Mouse (Mus musculus): ENCODE data around the gene Angel2. TPM values are rescaled to one million over a fixed set of nuclear protein-coding genes. Genes with fewer than 3 reads are reported as not detected.

The Angel2 gene
- polyA plus RNA-seq, 1 experiment from 2014 or later: 43.8 TPM

- DNase-seq (ENCODE audit: low spot score): no peak
- Histone ChIP-seq H3K9me3 (replicated peaks; ENCODE audit: low read length) (no peaks in the 10 kb centered on the region), H3K4me2 (ENCODE audit: low read length) (no peak overlapping the region), H3K4me1 (replicated peaks; ENCODE audit: insufficient read depth, low read length) (no peaks in the 10 kb centered on the region), H3K4me3 (replicated peaks; ENCODE audit: low read depth, low read length) (no peak overlapping the region), H3K9ac (ENCODE audit: low read depth, low read length) (no peak overlapping the region), H3K27me3 (ENCODE audit: insufficient read depth, low read length) (no peaks in the 10 kb centered on the region), H3K27ac (no peak overlapping the region), H3K36me3 (ENCODE audit: insufficient read depth, low read length) (0 out of 2 replicates have a peak, but pooled peaks cover 7% of the 10 kb centered on the region)
- TF ChIP-seq CTCF (IDR thresholded peaks at IDR 0.05; ENCODE audit: low read depth): no peak
- 70% methylated on average over 15 of the region's 15 CpGs for WGBS
- no peak for ATAC-seq (replicated peaks; ENCODE audit: low FRiP score, low read depth)
These were observed 40.3 kb downstream of the Angel2 start for GRCm38 (mm10) chr1:190964992-190965780.

GRCm38 (mm10) chr1:190968010-190968409 is 43.1 kb downstream of the Angel2 start:
- 87% methylated on average over 7 of the region's 7 CpGs for WGBS
- TF ChIP-seq CTCF (IDR thresholded peaks at IDR 0.05; ENCODE audit: low read depth): no peak

GRCm38 (mm10) chr1:190971708-190972610 is 47.0 kb downstream of the Angel2 start:
- 77% methylated on average over 14 of the region's 14 CpGs for WGBS
- H3K9ac ChIP-seq (ENCODE audit: low read depth, low read length): no peak overlapping the region
- no peak for TF ChIP-seq CTCF (IDR thresholded peaks at IDR 0.05; ENCODE audit: low read depth)
- H3K4me2 ChIP-seq (ENCODE audit: low read length): no peak overlapping the region
- DNase-seq (ENCODE audit: low spot score) (no peak), ATAC-seq (replicated peaks; ENCODE audit: low FRiP score, low read depth) (no peak)
- no peaks in the 10 kb centered on the region for H3K9me3 ChIP-seq (replicated peaks; ENCODE audit: low read length)
- H3K27me3 ChIP-seq (ENCODE audit: insufficient read depth, low read length): no peaks in the 10 kb centered on the region
- H3K4me3 ChIP-seq (replicated peaks; ENCODE audit: low read depth, low read length): no peak overlapping the region
- no peaks in the 10 kb centered on the region for H3K4me1 ChIP-seq (replicated peaks; ENCODE audit: insufficient read depth, low read length)
- H3K27ac ChIP-seq: no peak overlapping the region
- H3K36me3 ChIP-seq (ENCODE audit: insufficient read depth, low read length): no peaks in the 10 kb centered on the region

More at GRCm38 (mm10) chr1:190968010-190968409, 43.1 kb downstream of the Angel2 start:
- Histone ChIP-seq H3K9ac (ENCODE audit: low read depth, low read length) (no peak overlapping the region), H3K27me3 (ENCODE audit: insufficient read depth, low read length) (no peaks in the 10 kb centered on the region), H3K4me3 (replicated peaks; ENCODE audit: low read depth, low read length) (no peak overlapping the region), H3K36me3 (ENCODE audit: insufficient read depth, low read length) (0 out of 2 replicates have a peak, but pooled peaks cover 3% of the 10 kb centered on the region), H3K4me1 (replicated peaks; ENCODE audit: insufficient read depth, low read length) (no peaks in the 10 kb centered on the region), H3K9me3 (replicated peaks; ENCODE audit: low read length) (no peaks in the 10 kb centered on the region), H3K4me2 (ENCODE audit: low read length) (no peak overlapping the region), H3K27ac (no peak overlapping the region)
- ATAC-seq (replicated peaks; ENCODE audit: low FRiP score, low read depth) (no peak), DNase-seq (ENCODE audit: low spot score) (no peak)

- ATAC-seq (replicated peaks; ENCODE audit: low FRiP score, low read depth): no peak
- no peaks in the 10 kb centered on the region for H3K9me3 ChIP-seq (replicated peaks; ENCODE audit: low read length)
- no peak overlapping the region for H3K27ac ChIP-seq
- H3K9ac ChIP-seq (ENCODE audit: low read depth, low read length): no peak overlapping the region
- H3K36me3 ChIP-seq (ENCODE audit: insufficient read depth, low read length): no peaks in the 10 kb centered on the region
- TF ChIP-seq CTCF (IDR thresholded peaks at IDR 0.05; ENCODE audit: low read depth): no peak
- WGBS: 52% methylated on average over 7 of the region's 7 CpGs
- no peak overlapping the region for H3K4me2 ChIP-seq (ENCODE audit: low read length)
- no peak for DNase-seq (ENCODE audit: low spot score)
- H3K27me3 ChIP-seq (ENCODE audit: insufficient read depth, low read length): no peaks in the 10 kb centered on the region
- no peak overlapping the region for H3K4me3 ChIP-seq (replicated peaks; ENCODE audit: low read depth, low read length)
- H3K4me1 ChIP-seq (replicated peaks; ENCODE audit: insufficient read depth, low read length): peaks cover 6% of the 10 kb centered on the region; the same call in 1 of the 2 replicates
These were observed 47.8 kb downstream of the Angel2 start for GRCm38 (mm10) chr1:190972612-190973192.

- H3K4me2 ChIP-seq (ENCODE audit: low read length): no peak overlapping the region
- H3K9me3 ChIP-seq (replicated peaks; ENCODE audit: low read length): no peaks in the 10 kb centered on the region
- no peaks in the 10 kb centered on the region for H3K27me3 ChIP-seq (ENCODE audit: insufficient read depth, low read length)
- TF ChIP-seq CTCF (IDR thresholded peaks at IDR 0.05; ENCODE audit: low read depth): no peak
- no peaks in the 10 kb centered on the region for H3K36me3 ChIP-seq (ENCODE audit: insufficient read depth, low read length)
- no peak overlapping the region for H3K27ac ChIP-seq
- ATAC-seq (replicated peaks; ENCODE audit: low FRiP score, low read depth): no peak
- H3K4me3 ChIP-seq (replicated peaks; ENCODE audit: low read depth, low read length): no peak overlapping the region
- no peak overlapping the region for H3K9ac ChIP-seq (ENCODE audit: low read depth, low read length)
- no peak for DNase-seq (ENCODE audit: low spot score)
- 77% methylated on average over 8 of the region's 8 CpGs for WGBS
- H3K4me1 ChIP-seq (replicated peaks; ENCODE audit: insufficient read depth, low read length): peaks cover 12% of the 10 kb centered on the region; the same call in 1 of the 2 replicates
These were observed 49.3 kb downstream of the Angel2 start for GRCm38 (mm10) chr1:190974191-190974590.

GRCm38 (mm10) chr1:190974833-190975232 is 49.9 kb downstream of the Angel2 start:
- no peak overlapping the region for H3K27ac ChIP-seq
- no peak overlapping the region for H3K9ac ChIP-seq (ENCODE audit: low read depth, low read length)
- no peaks in the 10 kb centered on the region for H3K36me3 ChIP-seq (ENCODE audit: insufficient read depth, low read length)
- H3K9me3 ChIP-seq (replicated peaks; ENCODE audit: low read length): no peaks in the 10 kb centered on the region
- no peak for TF ChIP-seq CTCF (IDR thresholded peaks at IDR 0.05; ENCODE audit: low read depth)
- no peak overlapping the region for H3K4me2 ChIP-seq (ENCODE audit: low read length)
- no peak for ATAC-seq (replicated peaks; ENCODE audit: low FRiP score, low read depth)
- 70% methylated on average over 1 of the region's 1 CpGs for WGBS
- no peak overlapping the region for H3K4me3 ChIP-seq (replicated peaks; ENCODE audit: low read depth, low read length)
- no peak for DNase-seq (ENCODE audit: low spot score)
- H3K27me3 ChIP-seq (ENCODE audit: insufficient read depth, low read length): no peaks in the 10 kb centered on the region
- peaks cover 14% of the 10 kb centered on the region; the same call in 1 of the 2 replicates for H3K4me1 ChIP-seq (replicated peaks; ENCODE audit: insufficient read depth, low read length)
